Mouse (Mus musculus) stomach, embryonic 16.5 days (tissue): Measurements from ENCODE around the gene Rad17. TPM values are rescaled to one million over a fixed set of nuclear protein-coding genes. Genes with fewer than 3 reads are reported as not detected.

ENCODE experiments used
- ATAC-seq: fragments of 200-750 bp; cut with Nextera tagmentation; 2 replicates; pipeline ENCODE4 v1.8.0; 2017; ENCODE audit warnings: moderate number of reproducible peaks, moderate TSS enrichment; ENCODE audit not compliant: insufficient read depth, low FRiP score
- H3K27ac ChIP-seq: fragments of 300-500 bp; sonication (generic); 2 replicates; pipeline ENCODE4 v1.5.1; 2014; ENCODE audit warnings: low read length
- H3K27me3 ChIP-seq: fragments of 300-500 bp; sonication (generic); 2 replicates; pipeline ENCODE4 v1.6.1; 2014; ENCODE audit warnings: low read length, control low read depth, mixed read lengths; ENCODE audit not compliant: control insufficient read depth, insufficient read depth
- H3K36me3 ChIP-seq: fragments of 300-500 bp; sonication (generic); 2 replicates; pipeline ENCODE4 v1.6.1; 2014; ENCODE audit warnings: low read length; ENCODE audit not compliant: control insufficient read depth, insufficient read depth
- H3K4me1 ChIP-seq: fragments of 300-500 bp; sonication (generic); 2 replicates; pipeline ENCODE4 v1.6.1; 2014; ENCODE audit warnings: low read length, control low read depth, mixed read lengths; ENCODE audit not compliant: control insufficient read depth, insufficient read depth
- H3K4me2 ChIP-seq: fragments of 300-500 bp; sonication (generic); 2 replicates; pipeline ENCODE4 v1.6.1; 2014; ENCODE audit warnings: low read depth, low read length, mixed read lengths
- H3K4me3 ChIP-seq: fragments of 300-500 bp; sonication (generic); replicated peaks from 2 replicates; pipeline ENCODE4 v1.5.1; 2014; ENCODE audit warnings: mild to moderate bottlenecking, low read length
- H3K9ac ChIP-seq: fragments of 300-500 bp; sonication (generic); 2 replicates; pipeline ENCODE4 v1.6.1; 2014; ENCODE audit warnings: low read length
- H3K9me3 ChIP-seq: fragments of 300-500 bp; sonication (generic); replicated peaks from 2 replicates; pipeline ENCODE4 v1.6.1; 2016; ENCODE audit warnings: low read length, control low read depth; ENCODE audit not compliant: control insufficient read depth
- WGBS: fragments of 180-500 bp; shearing (Covaris S2); extraction: QIAGEN DNeasy Blood & Tissue Kit; methylation state at CpG from one replicate; pipeline ENCODE4 v1.1.7; 2014; 5-methylcytosine and 5-hydroxymethylcytosine counted together
- polyA plus RNA-seq: library from polyadenylated mRNA; unstranded; fragments of >200 nt; fragmentation: Nextera tagmentation; extraction: Ambion mirVana; gene quantifications from 2 replicates; pipeline ENCODE4 v1.2.1, GENCODE M21; 2015

The Rad17 gene
- polyA plus RNA-seq, 1 experiment from 2014 or later = 21.2 TPM

- H3K9me3 ChIP-seq = no peaks in the 10 kb centered on the region
- H3K36me3 ChIP-seq = peaks cover 5% of the 10 kb centered on the region; the same call in 1 of the 2 replicates
- ATAC-seq = peak; percentile 77; the same call in 1 of the 2 replicates
- H3K27ac ChIP-seq = peak within 1 kb of the TSS; percentile 80
- no peaks in the 10 kb centered on the region for H3K4me1 ChIP-seq
- peak within 1 kb of the TSS; percentile 86 for H3K9ac ChIP-seq
- peak within 1 kb of the TSS; percentile 61 for H3K4me3 ChIP-seq
- under 1% methylated on average over 44 of the region's 44 CpGs for WGBS
- no peaks in the 10 kb centered on the region for H3K27me3 ChIP-seq
- H3K4me2 ChIP-seq = peak within 1 kb of the TSS; percentile 77
Observed at GRCm38 (mm10) chr13:100669291-100670022, 18.6 kb upstream of the Rad17 start, which contains the start of gene Ccdc125. TSS of gene Ccdc125 (plus strand) at chr13:100669717.

GRCm38 (mm10) chr13:100659864-100660456 is 9.1 kb upstream of the Rad17 start:
- Histone ChIP-seq H3K4me2 (no peak overlapping the region), H3K9ac (no peak overlapping the region), H3K4me1 (no peaks in the 10 kb centered on the region), H3K9me3 (no peaks in the 10 kb centered on the region), H3K4me3 (no peak overlapping the region), H3K36me3 (no peaks in the 10 kb centered on the region), H3K27ac (no peak overlapping the region), H3K27me3 (no peaks in the 10 kb centered on the region)
- 39% methylated on average over 4 of the region's 4 CpGs for WGBS
- ATAC-seq = no peak

- Histone ChIP-seq H3K9me3 (no peaks in the 10 kb centered on the region), H3K36me3 (no peaks in the 10 kb centered on the region), H3K27me3 (no peaks in the 10 kb centered on the region), H3K4me2 (no peak overlapping the region), H3K27ac (no peak overlapping the region), H3K4me1 (no peaks in the 10 kb centered on the region), H3K9ac (no peak overlapping the region), H3K4me3 (no peak overlapping the region)
- WGBS = 93% methylated on average over 5 of the region's 5 CpGs
- ATAC-seq = no peak
Observed at GRCm38 (mm10) chr13:100658091-100658490, 7.2 kb upstream of the Rad17 start.

- ATAC-seq = peak; percentile 54
- Histone ChIP-seq H3K27ac (peak within 1 kb of the TSS; percentile 95), H3K36me3 (no peaks in the 10 kb centered on the region), H3K9ac (peak within 1 kb of the TSS; percentile 92), H3K4me2 (peak within 1 kb of the TSS; percentile 81), H3K4me1 (peaks cover 7% of the 10 kb centered on the region), H3K4me3 (peak within 1 kb of the TSS; percentile 87), H3K27me3 (no peaks in the 10 kb centered on the region), H3K9me3 (no peaks in the 10 kb centered on the region)
- under 1% methylated on average over 53 of the region's 63 CpGs for WGBS
Observed at GRCm38 (mm10) chr13:100651439-100652186, 762 bp upstream of the Rad17 start, which contains the start of gene Taf9. TSS of gene Taf9 (plus strand) at chr13:100651579.

- Histone ChIP-seq H3K27me3 (no peaks in the 10 kb centered on the region), H3K4me2 (no peak overlapping the region), H3K36me3 (peaks cover 4% of the 10 kb centered on the region), H3K4me1 (peaks cover 7% of the 10 kb centered on the region), H3K27ac (no peak overlapping the region), H3K9ac (no peak overlapping the region), H3K4me3 (no peak overlapping the region), H3K9me3 (no peaks in the 10 kb centered on the region)
- WGBS = 93% methylated on average over 8 of the region's 8 CpGs
- no peak for ATAC-seq
Observed at GRCm38 (mm10) chr13:100648223-100648622, 2.6 kb downstream of the Rad17 start.

GRCm38 (mm10) chr13:100642471-100643209 is 8.2 kb downstream of the Rad17 start:
- Histone ChIP-seq H3K27me3 (no peaks in the 10 kb centered on the region), H3K4me1 (no peaks in the 10 kb centered on the region), H3K9me3 (no peaks in the 10 kb centered on the region), H3K4me3 (no peak overlapping the region), H3K36me3 (peaks cover 6% of the 10 kb centered on the region), H3K9ac (no peak overlapping the region), H3K4me2 (no peak overlapping the region), H3K27ac (no peak overlapping the region)
- 92% methylated on average over 4 of the region's 4 CpGs for WGBS
- ATAC-seq = no peak

- Histone ChIP-seq H3K9me3 (no peaks in the 10 kb centered on the region), H3K4me1 (no peaks in the 10 kb centered on the region), H3K27me3 (no peaks in the 10 kb centered on the region), H3K4me2 (no peak overlapping the region), H3K9ac (no peak overlapping the region), H3K4me3 (no peak overlapping the region), H3K36me3 (peaks cover 10% of the 10 kb centered on the region; the same call in 1 of the 2 replicates), H3K27ac (no peak overlapping the region)
- 92% methylated on average over 3 of the region's 3 CpGs for WGBS
- no peak for ATAC-seq
Observed at GRCm38 (mm10) chr13:100634106-100634691, 16.7 kb downstream of the Rad17 start.

GRCm38 (mm10) chr13:100622241-100622640 is 28.6 kb downstream of the Rad17 start:
- no peaks in the 10 kb centered on the region for H3K27me3 ChIP-seq
- H3K27ac ChIP-seq = no peak overlapping the region
- H3K9me3 ChIP-seq = no peaks in the 10 kb centered on the region
- no peak for ATAC-seq
- H3K36me3 ChIP-seq = 0 out of 2 replicates have a peak, but pooled peaks cover 8% of the 10 kb centered on the region
- H3K4me1 ChIP-seq = no peaks in the 10 kb centered on the region
- WGBS = 66% methylated on average over 4 of the region's 4 CpGs
- H3K9ac ChIP-seq = no peak overlapping the region
- H3K4me2 ChIP-seq = no peak overlapping the region
- H3K4me3 ChIP-seq = no peak overlapping the region
